Mouse (Mus musculus): ENCODE results near the gene Hist1h2br. TPM values are rescaled to one million over a fixed set of nuclear protein-coding genes. Genes with fewer than 3 reads are reported as not detected.
"Not testable (repeated sequence)": the region's sequence is repeated elsewhere in the genome, so short reads cannot be mapped to it uniquely, and the experiment has no call there.

Gene Hist1h2br
- polyA plus RNA-seq, 1 experiment, result 1.3 TPM

GRCm38 (mm10) chr13:21790601-21791283 is 42.8 kb upstream of the Hist1h2br start:
- 14% methylated on average over 18 of the region's 18 CpGs for WGBS
- no peak for DNase-seq
- no peak overlapping the region for H3K27ac ChIP-seq (ENCODE audit: insufficient read depth, low read depth, low read length)
- no peak overlapping the region for H3K4me3 ChIP-seq (ENCODE audit: insufficient read depth, low read depth, low read length)
- TF ChIP-seq POLR2A (IDR thresholded peaks at IDR 0.05; ENCODE audit: low read depth, low read length), result no peak
- no peak for TF ChIP-seq CTCF (conservative IDR thresholded peaks at IDR 0.05; ENCODE audit: insufficient read depth, insufficient read length, low read depth, low read length)
- no peaks in the 10 kb centered on the region; the same call in 1 of the 2 replicates for H3K27me3 ChIP-seq (replicated peaks; ENCODE audit: control insufficient read depth, insufficient read depth, low read length)
- no peaks in the 10 kb centered on the region for H3K36me3 ChIP-seq (ENCODE audit: control insufficient read depth, insufficient read depth, low read length)
- no peaks in the 10 kb centered on the region for H3K4me1 ChIP-seq (ENCODE audit: control insufficient read depth, insufficient read depth, low read length)

- WGBS, result 94% methylated on average over 7 of the region's 7 CpGs
- no peaks in the 10 kb centered on the region for H3K4me1 ChIP-seq (ENCODE audit: control insufficient read depth, insufficient read depth, low read length)
Measured at GRCm38 (mm10) chr13:21795584-21795983, 38.0 kb upstream of the Hist1h2br start.

GRCm38 (mm10) chr13:21797163-21797562 is 36.4 kb upstream of the Hist1h2br start:
- H3K27me3 ChIP-seq (replicated peaks; ENCODE audit: control insufficient read depth, insufficient read depth, low read length); H3K27ac ChIP-seq (ENCODE audit: insufficient read depth, low read depth, low read length); H3K4me1 ChIP-seq (ENCODE audit: control insufficient read depth, insufficient read depth, low read length); DNase-seq; H3K4me3 ChIP-seq (ENCODE audit: insufficient read depth, low read depth, low read length); H3K36me3 ChIP-seq (ENCODE audit: control insufficient read depth, insufficient read depth, low read length): not testable (repeated sequence)

More at GRCm38 (mm10) chr13:21795584-21795983, 38.0 kb upstream of the Hist1h2br start:
- Histone ChIP-seq H3K36me3 (ENCODE audit: control insufficient read depth, insufficient read depth, low read length) (no peaks in the 10 kb centered on the region), H3K27me3 (replicated peaks; ENCODE audit: control insufficient read depth, insufficient read depth, low read length) (no peaks in the 10 kb centered on the region), H3K27ac (ENCODE audit: insufficient read depth, low read depth, low read length) (no peak overlapping the region), H3K4me3 (ENCODE audit: insufficient read depth, low read depth, low read length) (no peak overlapping the region)
- DNase-seq, result no peak
- TF ChIP-seq CTCF (conservative IDR thresholded peaks at IDR 0.05; ENCODE audit: insufficient read depth, insufficient read length, low read depth, low read length) (no peak), POLR2A (IDR thresholded peaks at IDR 0.05; ENCODE audit: low read depth, low read length) (no peak)

- H3K27me3 ChIP-seq (replicated peaks; ENCODE audit: control insufficient read depth, insufficient read depth, low read length); H3K4me3 ChIP-seq (ENCODE audit: insufficient read depth, low read depth, low read length); H3K4me1 ChIP-seq (ENCODE audit: control insufficient read depth, insufficient read depth, low read length); H3K27ac ChIP-seq (ENCODE audit: insufficient read depth, low read depth, low read length); DNase-seq; H3K36me3 ChIP-seq (ENCODE audit: control insufficient read depth, insufficient read depth, low read length): not testable (repeated sequence)
- WGBS, result no CpG with 5 or more reads among the region's 4 CpGs
Measured at GRCm38 (mm10) chr13:21803058-21803457, 30.5 kb upstream of the Hist1h2br start.

GRCm38 (mm10) chr13:21810073-21810472 is 23.5 kb upstream of the Hist1h2br start, which contains the start of the genes Hist1h2bq and Hist1h2ao:
TSS of gene Hist1h2bq (minus strand) at chr13:21810197.
TSS of gene Hist1h2ao (plus strand) at chr13:21810465.
- not testable (repeated sequence) for H3K4me3 ChIP-seq (ENCODE audit: insufficient read depth, low read depth, low read length); H3K4me1 ChIP-seq (ENCODE audit: control insufficient read depth, insufficient read depth, low read length); H3K36me3 ChIP-seq (ENCODE audit: control insufficient read depth, insufficient read depth, low read length); H3K27me3 ChIP-seq (replicated peaks; ENCODE audit: control insufficient read depth, insufficient read depth, low read length); DNase-seq; H3K27ac ChIP-seq (ENCODE audit: insufficient read depth, low read depth, low read length)
- WGBS, result no CpG with 5 or more reads among the region's 23 CpGs

- no CpG with 5 or more reads among the region's 8 CpGs for WGBS
- H3K27ac ChIP-seq (ENCODE audit: insufficient read depth, low read depth, low read length); H3K36me3 ChIP-seq (ENCODE audit: control insufficient read depth, insufficient read depth, low read length); DNase-seq; H3K4me1 ChIP-seq (ENCODE audit: control insufficient read depth, insufficient read depth, low read length); H3K27me3 ChIP-seq (replicated peaks; ENCODE audit: control insufficient read depth, insufficient read depth, low read length); H3K4me3 ChIP-seq (ENCODE audit: insufficient read depth, low read depth, low read length): not testable (repeated sequence)
Measured at GRCm38 (mm10) chr13:21811074-21811473, 22.5 kb upstream of the Hist1h2br start.

GRCm38 (mm10) chr13:21811539-21811938 is 22.0 kb upstream of the Hist1h2br start, which contains the start of gene Hist1h4m:
TSS of gene Hist1h4m (plus strand) at chr13:21811746.
- not testable (repeated sequence) for H3K36me3 ChIP-seq (ENCODE audit: control insufficient read depth, insufficient read depth, low read length); H3K27me3 ChIP-seq (replicated peaks; ENCODE audit: control insufficient read depth, insufficient read depth, low read length); H3K4me3 ChIP-seq (ENCODE audit: insufficient read depth, low read depth, low read length); H3K27ac ChIP-seq (ENCODE audit: insufficient read depth, low read depth, low read length); H3K4me1 ChIP-seq (ENCODE audit: control insufficient read depth, insufficient read depth, low read length)
- peak; percentile 43 for DNase-seq
- no CpG with 5 or more reads among the region's 24 CpGs for WGBS

GRCm38 (mm10) chr13:21812092-21812491 is 21.5 kb upstream of the Hist1h2br start:
- H3K27ac ChIP-seq (ENCODE audit: insufficient read depth, low read depth, low read length); H3K27me3 ChIP-seq (replicated peaks; ENCODE audit: control insufficient read depth, insufficient read depth, low read length); H3K4me1 ChIP-seq (ENCODE audit: control insufficient read depth, insufficient read depth, low read length); H3K36me3 ChIP-seq (ENCODE audit: control insufficient read depth, insufficient read depth, low read length); H3K4me3 ChIP-seq (ENCODE audit: insufficient read depth, low read depth, low read length); DNase-seq: not testable (repeated sequence)
- under 1% methylated on average over 14 of the region's 14 CpGs for WGBS

GRCm38 (mm10) chr13:21820082-21820890 is 13.3 kb upstream of the Hist1h2br start:
- DNase-seq; H3K36me3 ChIP-seq (ENCODE audit: control insufficient read depth, insufficient read depth, low read length); H3K4me1 ChIP-seq (ENCODE audit: control insufficient read depth, insufficient read depth, low read length); H3K27ac ChIP-seq (ENCODE audit: insufficient read depth, low read depth, low read length); H3K27me3 ChIP-seq (replicated peaks; ENCODE audit: control insufficient read depth, insufficient read depth, low read length); H3K4me3 ChIP-seq (ENCODE audit: insufficient read depth, low read depth, low read length): not testable (repeated sequence)
- WGBS, result 80% methylated on average over 7 of the region's 16 CpGs

Measured in kidney, adult 2 months (tissue).